Mouse (Mus musculus) urinary bladder, postnatal 25 days (tissue): ENCODE data around the gene Gna11.
A peak's percentile ranks its signal among the peaks of the same experiment; 100 is the strongest.

Experiments
- DNase-seq: peaks from one replicate; pipeline ENCODE4 v3.0.0; 2022; ENCODE audit warnings: low spot score

The Gna11 gene

GRCm38 (mm10) chr10:81565257-81566228 lies 20.6 kb upstream of the Gna11 start:
- no peak for DNase-seq

GRCm38 (mm10) chr10:81564734-81565133 lies 19.7 kb upstream of the Gna11 start:
- no peak for DNase-seq

GRCm38 (mm10) chr10:81564216-81564615 lies 19.2 kb upstream of the Gna11 start:
- DNase-seq, result no peak

GRCm38 (mm10) chr10:81563481-81563880 lies 18.5 kb upstream of the Gna11 start:
- DNase-seq, result no peak

GRCm38 (mm10) chr10:81562411-81562810 lies 17.4 kb upstream of the Gna11 start:
- DNase-seq, result no peak

- no peak for DNase-seq
These were observed 15.9 kb upstream of the Gna11 start for GRCm38 (mm10) chr10:81560719-81561459.

GRCm38 (mm10) chr10:81559627-81560539 lies 14.9 kb upstream of the Gna11 start:
- peak; percentile 74 for DNase-seq

GRCm38 (mm10) chr10:81559163-81559626 lies 14.2 kb upstream of the Gna11 start, which contains the start of gene Aes:
Gene Aes, plus strand, starts transcription at chr10:81559488.
- peak; percentile 77 for DNase-seq

GRCm38 (mm10) chr10:81557491-81557890 lies 12.5 kb upstream of the Gna11 start:
- no peak for DNase-seq

GRCm38 (mm10) chr10:81556282-81556681 lies 11.3 kb upstream of the Gna11 start:
- no peak for DNase-seq

- DNase-seq, result no peak
These were observed 9.1 kb upstream of the Gna11 start for GRCm38 (mm10) chr10:81553807-81554755.

- DNase-seq, result no peak
These were observed 8.2 kb upstream of the Gna11 start for GRCm38 (mm10) chr10:81553232-81553631.

- peak; percentile 74 for DNase-seq
These were observed 6.7 kb upstream of the Gna11 start for GRCm38 (mm10) chr10:81551597-81552102.

GRCm38 (mm10) chr10:81550257-81550656 lies 5.3 kb upstream of the Gna11 start:
- peak; percentile 62 for DNase-seq

- no peak for DNase-seq
These were observed 4.0 kb upstream of the Gna11 start for GRCm38 (mm10) chr10:81548944-81549343.

- DNase-seq, result no peak
These were observed 2.0 kb upstream of the Gna11 start for GRCm38 (mm10) chr10:81546788-81547571.

- DNase-seq, result no peak
These were observed 1.3 kb upstream of the Gna11 start for GRCm38 (mm10) chr10:81546332-81546731.

GRCm38 (mm10) chr10:81544296-81545160 lies 462 bp downstream of the Gna11 start:
- no peak for DNase-seq
